Mouse (Mus musculus) cortical plate, adult 2 months (tissue): Measurements from ENCODE around the gene Capzb.

Experiments
- CTCF ChIP-seq: fragments of 200-500 bp; IDR thresholded peaks from 2 replicates; pipeline ENCODE4 v1.5.1; 2011; ENCODE audit warnings: mild to moderate bottlenecking, control low read depth, low read length; ENCODE audit not compliant: insufficient read depth; ENCODE audit errors: extremely low read depth
- POLR2A ChIP-seq: fragments of 200-500 bp; IDR thresholded peaks from 2 replicates; pipeline ENCODE4 v1.6.1; 2011; ENCODE audit warnings: mild to moderate bottlenecking, low read length, control low read depth; ENCODE audit not compliant: insufficient read depth; ENCODE audit errors: extremely low read depth

DNA sequence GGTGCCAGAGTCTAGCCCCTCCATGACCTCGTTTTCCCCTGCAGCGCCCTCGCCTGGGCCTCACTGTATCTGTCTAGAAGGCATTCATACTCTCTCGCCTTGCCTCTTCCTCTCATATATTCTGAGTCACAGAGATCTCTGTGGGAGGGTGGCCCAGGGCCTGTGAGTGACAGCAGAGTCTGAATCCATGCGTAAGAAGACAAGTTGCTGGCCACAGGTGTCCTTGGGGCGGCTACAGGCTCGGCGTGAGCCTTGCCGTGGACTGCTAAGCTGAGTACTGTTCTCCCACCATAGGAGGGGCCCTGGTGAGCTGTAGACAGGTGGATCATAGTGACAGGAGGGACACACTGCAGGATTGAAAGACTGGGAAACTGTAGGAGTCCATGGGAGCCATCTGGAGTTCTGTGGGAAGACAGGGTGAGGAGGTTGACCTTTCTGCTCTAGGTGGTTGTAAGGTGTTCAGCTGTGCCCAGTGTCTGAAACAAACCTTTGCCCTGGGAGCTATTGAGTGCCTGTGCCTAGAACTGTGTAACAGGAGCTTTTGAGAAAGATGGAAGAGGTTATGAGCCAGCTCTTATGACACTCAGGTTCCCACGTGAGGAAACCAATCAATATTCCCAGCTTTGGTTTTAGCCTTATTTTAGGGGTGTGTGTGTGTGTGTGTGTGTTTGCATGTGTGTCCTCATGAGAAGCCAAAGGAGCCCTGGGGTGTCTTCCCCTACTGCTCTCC lies 80.4 kb downstream of the Capzb start:
- no peak for TF ChIP-seq CTCF
- TF ChIP-seq POLR2A = no peak
